Mouse (Mus musculus) brain, embryonic 14.5 days (tissue): ENCODE results near the gene Gm36864.

Experiments
- CTCF ChIP-seq: fragments of 200-500 bp; IDR thresholded peaks from 2 replicates; pipeline ENCODE4 v1.5.1; 2012; ENCODE audit warnings: inconsistent platforms, mild to moderate bottlenecking, moderate library complexity, borderline replicate concordance; ENCODE audit not compliant: insufficient read depth, insufficient read length; ENCODE audit errors: extremely low read depth
- POLR2A ChIP-seq: fragments of 200-500 bp; IDR thresholded peaks from 2 replicates; pipeline ENCODE4 v1.6.1; 2012; ENCODE audit warnings: mild to moderate bottlenecking, inconsistent platforms, borderline replicate concordance; ENCODE audit not compliant: poor library complexity, insufficient read depth, insufficient read length, severe bottlenecking; ENCODE audit errors: extremely low read depth

GRCm38 (mm10) chr7:44268117-44268516 is 32.1 kb downstream of the Gm36864 start:
- TF ChIP-seq CTCF (no peak), POLR2A (no peak)
